Mouse (Mus musculus): ENCODE data around the gene BC028528.
"Not testable (repeated sequence)": the region's sequence is repeated elsewhere in the genome, so short reads cannot be mapped to it uniquely, and the experiment has no call there.

Gene BC028528

GRCm38 (mm10) chr3:95891211-95892065 lies at the start of gene BC028528:
TSS of gene BC028528 (minus strand) at chr3:95892005.
- DNase-seq, result peak; percentile 26

DNA sequence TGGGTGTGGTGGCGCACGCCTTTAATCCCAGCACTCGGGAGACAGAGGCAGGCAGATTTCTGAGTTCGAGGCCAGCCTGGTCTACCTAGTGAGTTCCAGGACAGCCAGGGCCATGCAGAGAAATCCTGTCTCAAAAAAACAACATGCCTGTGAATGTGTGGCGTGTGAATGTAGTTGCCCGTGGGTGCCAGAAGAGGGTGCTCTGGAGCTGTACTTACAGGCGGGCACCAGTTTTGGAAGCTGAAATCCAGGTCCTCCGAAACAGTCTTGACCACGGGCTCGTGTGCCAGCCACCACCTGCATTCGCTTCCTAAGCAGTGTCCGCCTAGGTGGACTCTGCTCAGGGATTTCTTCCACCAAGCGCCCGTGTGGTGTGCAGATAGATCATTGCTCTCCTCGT lies 47.0 kb upstream of the BC028528 start:
- peak; percentile 35 for DNase-seq

DNA sequence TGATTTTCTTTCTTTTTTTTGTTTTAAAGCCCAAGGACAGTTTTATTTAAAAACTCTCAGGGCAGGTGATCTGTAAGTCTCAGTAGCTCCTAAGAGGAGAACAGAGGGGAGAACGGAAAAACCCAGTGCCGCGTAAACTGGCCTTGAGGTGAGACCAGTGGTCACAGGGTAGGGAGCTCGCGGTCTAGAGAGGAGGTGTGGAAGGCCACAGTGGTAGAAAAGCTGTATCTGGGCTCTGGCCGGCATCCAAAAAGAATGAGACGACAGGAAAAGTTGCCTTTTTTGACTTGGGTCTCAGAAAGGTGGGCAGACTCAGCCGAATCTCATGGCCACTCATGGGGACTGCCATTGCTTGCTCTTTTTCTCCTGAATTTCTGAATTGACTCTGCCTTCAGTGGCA lies 46.4 kb upstream of the BC028528 start:
- DNase-seq, result no peak

DNA sequence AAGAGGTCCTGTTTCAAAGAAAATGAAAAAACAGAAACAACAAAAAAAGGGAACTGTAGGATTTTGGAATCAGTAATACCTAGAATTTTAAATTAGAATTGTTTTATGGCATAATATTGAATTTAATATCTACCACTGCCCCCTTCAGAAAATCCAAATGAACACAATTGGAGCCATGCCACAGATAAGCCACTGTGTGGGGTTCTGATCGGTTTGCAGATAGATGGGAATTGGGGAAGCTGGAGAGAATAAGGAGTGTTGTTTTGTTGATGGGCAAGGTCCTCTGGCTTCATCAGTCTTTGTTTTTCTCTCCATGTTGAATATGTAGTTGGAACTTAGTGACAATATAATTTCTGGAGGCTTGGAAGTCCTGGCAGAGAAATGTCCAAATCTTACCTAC lies 42.6 kb upstream of the BC028528 start:
- no peak for DNase-seq

DNA sequence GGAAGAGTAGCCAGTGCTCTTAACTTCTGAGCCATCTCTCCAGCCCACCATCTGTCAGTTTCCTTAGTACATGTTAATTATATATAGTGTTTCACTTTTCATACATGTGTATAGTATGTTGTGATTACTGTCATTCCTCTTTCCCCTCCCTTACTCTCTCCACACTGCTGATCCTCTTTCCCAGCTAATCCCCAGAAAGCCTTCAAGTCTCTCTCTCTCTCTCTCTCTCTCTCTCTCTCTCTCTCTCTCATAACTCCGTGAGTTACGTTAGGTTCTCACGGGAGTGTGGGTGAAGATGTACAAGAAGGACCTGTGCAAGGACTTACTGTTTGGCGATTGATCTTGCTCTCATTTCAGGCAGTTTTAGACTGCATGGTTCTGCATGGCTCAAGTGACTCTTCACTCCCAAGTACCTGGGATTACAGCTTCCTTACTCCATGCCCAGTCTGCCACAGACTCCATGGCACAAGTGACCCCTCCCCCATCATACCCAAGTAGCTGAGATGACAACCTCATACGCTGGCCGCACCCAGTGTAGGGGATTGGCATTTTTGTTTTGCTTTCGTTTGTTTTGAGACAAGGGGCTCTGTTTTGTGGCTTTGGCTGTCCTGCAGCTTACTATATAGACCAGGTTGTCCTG lies 41.4 kb upstream of the BC028528 start:
- no peak for DNase-seq

GRCm38 (mm10) chr3:95932566-95932965 lies 40.8 kb upstream of the BC028528 start:
- no peak for DNase-seq

DNA sequence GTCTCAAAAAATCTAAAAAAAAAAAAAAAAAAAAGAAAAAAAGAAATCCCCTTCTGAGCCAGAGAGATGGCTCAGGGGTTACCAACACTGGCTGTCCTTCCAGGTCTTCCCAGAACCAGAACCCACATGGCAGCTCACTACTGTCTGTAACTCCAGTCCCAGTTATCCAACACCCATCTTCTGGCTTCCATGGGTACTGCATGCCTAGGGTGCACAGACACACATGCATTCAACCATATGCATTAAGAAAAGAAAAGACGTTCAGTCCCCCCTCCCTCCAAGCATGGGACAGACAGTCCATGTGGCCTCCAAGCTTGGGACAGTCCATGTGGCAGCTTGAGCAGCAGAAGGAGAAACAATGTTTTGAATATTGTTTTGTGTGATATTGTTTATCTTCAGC lies 40.4 kb upstream of the BC028528 start:
- DNase-seq, result no peak

DNA sequence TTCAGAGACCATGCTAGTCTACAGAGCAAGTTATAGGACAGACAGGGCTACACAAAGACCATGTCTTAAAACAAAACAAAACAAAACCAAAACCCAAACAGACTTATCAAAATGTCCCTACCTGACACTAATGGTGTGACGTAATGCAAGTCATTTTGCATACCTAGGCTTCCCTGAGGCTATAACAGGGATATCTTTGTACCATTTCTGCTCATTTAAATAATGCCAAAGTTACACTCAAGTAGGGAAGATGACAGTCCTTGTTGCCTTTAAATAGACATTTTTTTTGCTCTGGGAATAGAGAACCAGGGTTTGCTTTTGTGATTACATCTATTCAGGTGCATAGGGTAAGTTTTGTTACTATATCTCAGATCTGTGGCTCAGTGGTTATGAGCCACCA lies 39.7 kb upstream of the BC028528 start:
- DNase-seq, result no peak

DNA sequence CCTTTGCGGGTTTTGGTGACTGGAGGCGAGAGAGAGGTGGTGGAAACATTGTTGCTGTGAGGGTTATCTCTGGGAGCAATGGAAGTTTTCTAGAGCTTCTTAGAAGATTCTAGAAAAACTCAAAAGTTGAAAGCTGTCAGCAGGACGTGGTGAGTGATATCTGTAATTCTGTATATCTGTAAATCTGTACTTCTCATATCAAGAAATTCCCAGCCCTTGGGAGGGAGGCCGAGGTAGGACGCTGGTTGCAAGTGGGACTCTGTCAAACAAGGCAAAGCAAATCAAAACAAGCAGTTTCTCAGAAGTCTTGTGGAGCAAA lies 38.6 kb upstream of the BC028528 start:
- peak; percentile 47 for DNase-seq

GRCm38 (mm10) chr3:95929581-95930470 lies 38.0 kb upstream of the BC028528 start:
- DNase-seq, result peak; percentile 61

DNA sequence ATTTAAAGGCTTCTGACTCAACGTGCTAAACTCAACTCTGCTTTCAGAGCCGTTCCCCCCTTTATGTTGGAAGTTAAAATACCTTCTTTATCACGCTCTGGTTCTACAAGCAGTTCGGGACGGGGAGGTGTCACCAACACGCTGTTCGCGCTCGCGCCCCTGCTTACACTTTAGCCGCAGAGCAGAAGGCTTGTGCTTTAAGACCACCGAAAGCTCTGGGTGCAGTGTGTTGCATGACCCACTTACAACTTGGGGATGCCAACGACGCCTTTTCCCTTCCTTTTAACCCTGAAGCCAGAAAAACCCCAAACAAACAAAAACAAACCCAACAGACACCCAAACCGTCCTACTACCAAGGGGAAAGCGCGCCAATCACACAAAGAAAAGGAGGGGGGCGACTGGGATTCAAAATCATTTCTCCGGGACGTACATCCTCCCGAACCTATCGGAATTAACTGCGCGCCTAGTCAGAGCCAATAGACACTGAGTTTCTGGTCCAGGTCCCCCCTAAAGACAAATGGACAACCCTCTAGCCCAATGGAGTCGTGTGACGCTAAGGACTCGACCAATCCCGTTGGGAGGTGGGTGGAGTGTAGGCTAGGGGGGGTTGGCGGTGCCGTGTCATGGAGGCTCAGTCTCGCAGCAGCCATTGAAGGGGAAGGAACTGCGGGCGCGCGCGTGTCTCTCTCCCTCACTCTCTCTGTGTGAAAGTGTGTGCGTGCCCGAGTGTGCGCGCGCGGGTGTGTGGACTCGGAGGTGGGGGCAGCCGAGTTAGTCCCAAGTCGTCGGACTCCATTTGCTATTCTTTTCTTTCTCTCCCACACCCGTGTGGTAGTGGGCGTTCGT lies 37.1 kb upstream of the BC028528 start, which contains the start of gene Anp32e:
Gene Anp32e, plus strand, starts transcription at position 589 of the 846 bp plus-strand sequence.
- peak; percentile 98 for DNase-seq

DNA sequence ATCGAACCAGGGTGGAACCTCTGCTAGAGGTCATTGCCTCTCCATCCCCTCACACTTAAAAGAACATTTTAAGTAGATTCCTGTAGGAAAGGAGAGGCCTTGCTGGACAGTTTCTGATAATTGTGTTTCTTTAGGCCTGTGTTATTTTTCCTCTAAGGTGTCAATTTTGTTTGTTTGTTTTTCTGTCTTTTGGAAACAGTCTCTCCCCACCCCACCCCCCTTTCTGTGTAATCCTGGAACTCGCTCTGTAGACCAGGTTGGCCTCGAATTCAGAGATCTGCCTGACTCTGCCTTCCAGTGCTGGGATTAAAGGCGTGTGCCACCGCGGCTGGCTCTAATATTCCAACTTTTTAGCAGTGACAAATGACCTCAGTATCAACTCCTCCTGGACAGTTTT lies 36.5 kb upstream of the BC028528 start:
- no peak for DNase-seq

DNA sequence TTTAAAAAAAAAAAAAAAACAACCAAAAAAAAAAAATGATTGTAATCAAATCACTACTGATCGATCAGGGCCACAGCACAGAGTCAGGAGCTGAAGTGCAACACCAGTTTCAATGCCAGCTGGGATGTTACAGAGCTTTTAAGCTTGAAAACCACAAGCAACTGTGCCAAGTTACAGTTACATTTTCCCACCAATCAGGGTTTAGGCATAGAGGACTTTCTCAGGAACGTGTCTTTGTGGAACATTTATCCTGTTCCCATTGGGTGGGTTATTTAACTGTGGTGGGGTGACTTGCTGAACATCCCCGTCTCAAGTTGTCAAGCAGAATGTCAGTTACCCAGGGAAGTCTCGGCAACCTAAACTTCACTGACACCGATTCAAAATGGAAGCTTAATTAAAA lies 33.3 kb upstream of the BC028528 start:
- DNase-seq, result peak; percentile 39

GRCm38 (mm10) chr3:95924185-95924584 lies 32.4 kb upstream of the BC028528 start:
- DNase-seq, result peak; percentile 45

DNA sequence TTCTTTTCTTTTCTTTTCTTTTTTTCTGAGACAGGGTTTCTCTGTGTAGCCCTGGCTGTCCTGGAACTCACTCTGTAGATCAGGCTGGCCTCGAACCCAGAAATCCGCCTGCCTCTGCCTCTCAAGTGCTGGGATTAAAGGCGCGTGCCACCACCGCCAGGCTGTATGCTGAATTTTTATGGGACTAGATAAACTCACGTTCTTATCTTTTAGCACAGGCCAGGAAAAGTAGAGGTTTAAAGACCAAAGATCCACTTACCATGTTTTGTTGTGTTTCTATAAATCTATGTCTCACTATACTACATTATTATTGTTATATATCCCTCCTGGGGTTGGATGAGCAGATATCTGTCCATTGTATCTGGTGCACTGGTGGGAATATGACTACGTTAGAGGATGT lies 31.6 kb upstream of the BC028528 start:
- not testable (repeated sequence) for DNase-seq

- DNase-seq, result not testable (repeated sequence)
Observed at GRCm38 (mm10) chr3:95920532-95920931, 28.7 kb upstream of the BC028528 start.

DNA sequence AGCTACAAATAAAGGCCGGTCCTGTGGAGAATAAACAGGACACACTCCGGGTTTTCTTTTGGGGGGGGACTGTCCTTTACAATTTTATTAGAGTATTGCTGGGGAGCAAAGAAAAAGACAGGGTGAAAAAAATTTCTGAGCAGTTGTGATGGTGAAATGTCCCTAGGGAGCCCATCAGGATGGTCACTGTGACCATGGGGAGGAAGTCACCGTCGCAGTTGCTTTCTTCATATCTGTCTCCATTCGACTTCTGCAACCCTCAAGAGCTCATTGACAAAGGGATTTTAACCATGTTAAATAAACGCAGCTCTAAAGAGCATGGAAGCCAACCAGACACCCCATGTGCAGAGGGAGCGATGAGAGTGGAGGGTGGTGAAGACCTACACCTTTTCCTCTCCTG lies 25.0 kb upstream of the BC028528 start:
- no peak for DNase-seq

DNA sequence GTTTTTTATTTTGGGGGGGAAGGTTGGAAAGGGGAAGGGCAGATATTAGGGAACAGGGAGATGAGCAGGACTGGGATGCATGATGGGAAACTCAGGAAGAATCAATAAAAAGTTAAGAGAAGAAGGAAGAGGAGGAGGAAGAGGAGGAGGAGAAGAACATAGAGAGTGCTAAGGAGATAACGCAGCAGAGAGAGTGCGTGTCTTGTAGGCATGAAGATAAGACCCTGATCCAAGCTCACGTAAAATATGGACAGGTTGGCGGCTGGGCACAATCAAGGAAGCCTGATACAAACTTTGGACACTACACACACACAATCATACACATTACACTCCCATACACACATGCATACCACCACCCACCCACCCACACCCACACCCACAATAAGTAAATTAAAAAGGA lies 22.9 kb upstream of the BC028528 start:
- no peak for DNase-seq

- no peak for DNase-seq
Observed at GRCm38 (mm10) chr3:95907613-95908012, 15.8 kb upstream of the BC028528 start.

DNA sequence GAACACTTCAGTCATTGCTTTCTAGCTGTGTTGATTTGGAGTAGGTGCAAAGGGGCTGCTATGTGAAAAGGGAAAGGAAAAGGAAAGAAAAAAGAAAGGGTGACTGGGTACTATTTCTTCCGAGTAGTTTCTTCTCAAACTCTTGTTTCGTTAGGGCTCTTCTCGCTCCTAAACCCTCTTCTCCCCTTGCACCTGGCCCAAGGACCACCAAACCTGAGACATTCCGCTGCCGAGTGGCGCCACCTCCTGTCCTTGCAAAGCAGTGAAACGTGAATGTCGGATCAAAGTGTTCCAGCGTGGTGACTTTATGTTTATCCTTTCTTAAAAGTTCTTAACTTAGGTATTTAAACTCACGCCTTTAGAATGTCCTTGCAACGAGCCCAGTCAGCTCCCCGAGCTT lies 15.1 kb upstream of the BC028528 start:
- peak; percentile 84 for DNase-seq

DNA sequence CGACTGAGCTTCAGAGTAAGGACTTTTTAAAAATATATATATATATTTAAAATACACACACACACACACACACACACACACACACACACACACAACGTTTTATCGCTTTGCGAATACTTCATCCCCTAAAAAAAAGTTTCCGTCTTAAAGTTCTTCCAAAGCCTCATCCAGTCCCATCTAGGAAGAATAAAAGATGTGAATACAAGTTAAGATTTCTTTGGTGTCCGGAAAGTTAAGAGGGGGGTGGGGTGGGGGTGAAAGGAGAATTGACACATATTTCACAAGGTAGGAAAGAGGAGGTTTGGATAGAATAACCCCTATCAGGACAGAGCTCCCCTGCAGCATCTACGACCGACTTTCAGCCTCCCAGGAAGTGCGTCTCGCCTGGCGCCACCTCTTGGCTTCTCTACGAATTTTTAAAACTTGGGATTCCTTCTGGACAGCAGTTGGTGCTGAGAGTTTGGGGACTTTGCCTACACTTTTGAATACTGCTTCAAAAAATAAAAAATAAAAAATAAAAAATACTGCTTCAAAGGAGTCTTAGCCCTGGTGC lies 14.2 kb upstream of the BC028528 start:
- DNase-seq, result peak; percentile 56
